Mouse (Mus musculus) right cerebral cortex, postnatal 4 days (tissue): ENCODE results near the gene Neurl2.
"Not testable (repeated sequence)": the region's sequence is repeated elsewhere in the genome, so short reads cannot be mapped to it uniquely, and the experiment has no call there.

ENCODE experiments used
- DNase-seq: peaks from one replicate; pipeline ENCODE4 v3.0.0-alpha.2; 2022

The Neurl2 gene

DNA sequence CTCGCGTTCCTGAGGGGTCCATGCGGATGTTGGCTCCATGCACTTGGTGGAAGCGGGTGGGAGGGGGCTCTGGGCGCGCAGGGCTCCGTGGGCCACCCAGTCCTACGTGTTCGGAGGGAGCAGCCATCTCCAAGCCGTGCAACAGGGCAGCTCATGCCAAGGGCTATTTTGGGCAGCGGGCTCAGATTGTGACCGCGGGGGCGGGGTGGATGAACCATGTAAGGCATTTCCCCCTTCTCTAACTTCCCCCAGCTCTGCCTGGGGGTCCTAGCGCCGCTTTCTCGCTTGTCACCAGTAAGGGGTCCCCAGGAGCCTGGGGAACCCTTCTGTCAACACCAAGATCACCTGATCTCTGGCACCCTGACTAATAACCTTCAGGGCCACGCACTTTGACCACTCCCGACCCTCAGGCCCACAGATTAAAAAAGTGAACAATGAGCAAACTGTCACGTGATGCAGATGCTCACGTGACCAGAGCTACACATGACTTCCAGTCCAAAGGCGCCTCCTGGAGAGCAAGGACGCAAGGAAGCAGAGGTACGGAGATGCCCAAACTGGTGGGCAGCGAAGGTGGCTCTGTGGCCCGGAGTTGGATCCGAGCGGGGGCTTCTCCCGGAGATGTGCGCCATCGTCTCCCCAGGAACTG, at the start of gene Neurl2:
TSS of gene Neurl2 (minus strand) at position 143 of the 646 bp plus-strand sequence.
- DNase-seq: peak; percentile 90

DNA sequence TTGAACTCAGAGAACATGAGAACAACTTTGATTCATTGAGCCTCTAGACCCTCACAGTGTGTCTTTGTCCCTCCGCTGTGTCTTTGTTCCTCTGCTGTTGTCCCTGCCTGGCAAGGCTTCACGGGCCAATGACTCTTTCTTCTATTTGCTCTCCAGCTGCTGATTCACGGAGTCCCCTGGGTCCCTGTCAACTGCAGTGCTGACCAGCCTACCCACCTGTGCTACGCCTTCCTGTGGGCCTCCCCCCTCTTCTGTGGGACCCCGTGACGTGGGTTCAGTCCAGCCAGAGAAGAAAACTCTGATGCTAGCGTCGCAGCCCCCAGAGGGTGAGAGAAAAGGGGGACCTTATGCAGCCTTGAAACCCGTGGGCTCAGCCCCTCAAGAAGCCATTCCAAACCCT, 49.4 kb upstream of the Neurl2 start:
- DNase-seq: no peak

DNA sequence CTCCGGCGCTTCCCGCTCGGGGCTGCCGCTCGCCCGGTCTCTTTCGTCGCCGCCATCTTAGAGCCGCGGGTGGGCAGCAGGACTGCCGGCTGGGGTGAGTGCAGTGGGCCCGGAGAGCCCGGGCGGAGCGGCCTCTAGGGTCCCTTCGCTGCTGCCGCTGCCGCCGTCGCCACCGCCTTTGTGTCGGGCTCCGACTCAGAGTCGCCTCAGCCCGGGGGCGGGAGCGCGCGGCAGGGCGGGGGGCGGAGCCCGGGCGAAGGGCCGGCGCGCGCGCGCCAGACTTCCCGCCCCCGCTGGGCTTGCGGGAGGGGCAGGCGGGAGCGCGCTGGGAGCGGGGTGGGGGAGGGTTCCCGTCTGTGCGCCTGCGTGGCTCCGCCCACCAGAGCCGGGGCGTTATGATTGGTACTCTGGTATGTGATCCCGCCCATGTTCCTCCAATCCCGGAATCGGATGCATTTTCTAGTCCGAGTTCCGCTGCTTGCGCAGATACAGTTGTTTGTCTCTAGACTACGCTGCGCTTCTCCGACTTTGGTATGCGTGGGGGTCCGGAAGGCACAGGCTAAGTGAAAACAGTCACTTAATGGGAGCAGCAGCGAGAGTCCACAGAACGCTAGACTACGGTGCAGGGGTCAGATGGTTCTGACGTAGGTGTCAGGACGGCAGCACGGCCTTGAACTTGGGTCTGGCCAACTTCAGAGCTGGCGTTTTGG, 46.5 kb upstream of the Neurl2 start:
- DNase-seq: peak; percentile 97

DNA sequence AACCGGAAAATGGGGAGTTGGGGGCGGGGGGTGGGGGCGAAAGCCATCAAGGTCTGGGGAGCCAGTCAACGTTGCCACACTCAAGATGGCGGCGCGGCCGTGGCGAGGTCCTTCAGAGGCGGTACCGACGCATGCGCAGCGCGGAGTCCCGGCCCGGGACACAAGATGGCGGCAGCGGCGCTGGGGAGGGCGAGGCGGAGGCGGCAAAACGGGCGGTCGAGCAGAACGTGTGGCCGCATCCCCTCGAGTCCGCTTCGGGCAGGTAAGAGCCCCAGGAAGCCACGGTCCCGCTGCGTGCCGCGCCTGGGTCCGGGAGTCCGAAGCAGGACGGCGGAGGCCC, 45.9 kb upstream of the Neurl2 start, which contains the start of gene Pcif1:
TSS of gene Pcif1 (plus strand) at position 77 of the 340 bp plus-strand sequence.
- DNase-seq: peak; percentile 95

DNA sequence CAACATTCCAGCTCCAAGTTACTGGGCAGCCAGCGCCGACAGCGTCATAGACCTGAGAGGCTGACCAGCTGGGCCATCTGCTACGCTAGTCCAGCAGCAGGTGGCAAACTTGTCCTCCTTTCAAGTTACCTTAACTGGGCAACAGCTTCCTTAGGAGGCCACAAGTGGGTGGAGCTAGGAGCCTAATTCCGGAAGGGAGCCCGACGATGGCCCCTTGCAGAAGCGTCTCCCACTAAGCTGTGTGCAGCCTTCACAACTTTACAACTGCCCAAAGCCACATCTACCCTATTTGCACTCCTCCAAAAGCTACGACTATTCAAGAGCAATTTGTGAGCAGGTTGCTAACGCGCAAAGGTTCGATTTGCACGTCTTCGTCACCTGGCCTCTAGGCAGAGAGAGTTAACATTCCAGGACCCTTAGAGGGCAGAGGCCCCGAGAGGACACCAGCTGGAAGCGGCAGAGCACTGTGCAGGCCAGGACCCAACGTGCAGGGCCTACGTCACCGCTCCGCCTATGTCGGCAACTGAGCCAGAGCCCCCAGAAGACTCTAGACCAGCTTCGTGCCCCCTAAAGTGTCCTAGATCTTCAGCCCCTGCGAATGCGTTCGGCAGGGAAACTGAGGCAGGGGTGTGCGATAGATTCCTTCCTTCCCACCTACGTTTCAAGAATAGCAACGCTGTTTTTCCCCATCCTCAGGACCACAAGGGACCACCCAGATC, 45.4 kb upstream of the Neurl2 start:
- DNase-seq: peak; percentile 42

DNA sequence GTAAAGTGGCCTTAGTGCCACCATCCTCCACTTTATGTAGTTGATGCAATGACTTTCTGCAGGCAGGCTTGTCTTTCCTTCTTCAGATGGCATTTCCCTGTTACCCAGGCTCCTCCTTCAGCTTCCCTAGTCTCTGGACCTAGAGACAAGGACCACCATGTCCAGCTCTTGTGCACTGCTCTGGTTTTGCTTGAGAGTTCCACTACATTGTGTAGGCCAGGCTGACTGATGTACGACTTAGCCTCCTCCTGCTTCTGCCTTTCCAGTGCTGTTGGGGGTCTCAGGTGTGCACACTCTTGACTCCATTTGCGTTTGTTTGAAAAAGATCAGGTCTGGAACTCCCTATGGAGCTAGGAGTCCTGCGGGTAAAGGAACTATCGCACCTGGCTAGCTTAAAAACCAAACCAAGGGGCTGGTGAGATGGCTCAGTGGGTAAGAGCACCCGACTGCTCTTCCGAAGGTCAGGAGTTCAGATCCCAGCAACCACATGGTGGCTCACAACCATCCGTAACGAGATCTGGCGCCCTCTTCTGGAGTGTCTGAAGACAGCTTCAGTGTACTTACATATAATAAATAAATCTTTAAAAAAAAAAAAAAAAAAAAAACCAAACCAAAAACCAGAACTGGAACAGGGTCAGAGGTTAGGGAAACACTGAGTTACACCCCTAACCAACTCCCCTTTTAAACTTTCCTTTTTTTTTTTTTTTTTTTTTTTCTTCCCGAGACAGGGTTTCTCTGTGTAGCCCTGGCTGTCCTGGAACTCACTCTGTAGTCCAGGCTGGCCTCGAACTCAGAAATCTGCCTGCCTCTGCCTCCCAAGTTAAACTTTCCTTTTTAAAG, 44.3 kb upstream of the Neurl2 start:
- not testable (repeated sequence) for DNase-seq

DNA sequence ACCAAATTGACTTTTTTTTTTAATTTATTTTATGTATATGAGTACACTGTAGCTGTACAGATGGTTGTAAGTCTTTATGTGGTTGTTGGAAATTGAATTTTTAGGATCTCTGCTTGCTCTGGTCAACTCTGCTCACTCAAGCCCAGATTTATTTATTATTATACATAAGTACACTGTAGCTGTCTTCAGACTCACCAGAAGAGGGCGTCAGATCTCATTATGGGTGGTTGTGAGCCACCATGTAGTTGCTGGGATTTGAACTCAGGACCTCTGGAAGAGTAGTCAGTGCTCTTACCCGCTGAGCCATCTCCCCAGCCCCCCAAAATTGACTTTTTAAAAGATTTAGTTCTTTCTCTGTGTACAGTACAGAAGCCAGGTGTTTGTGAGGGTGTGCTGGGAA, 42.4 kb upstream of the Neurl2 start:
- DNase-seq: not testable (repeated sequence)

DNA sequence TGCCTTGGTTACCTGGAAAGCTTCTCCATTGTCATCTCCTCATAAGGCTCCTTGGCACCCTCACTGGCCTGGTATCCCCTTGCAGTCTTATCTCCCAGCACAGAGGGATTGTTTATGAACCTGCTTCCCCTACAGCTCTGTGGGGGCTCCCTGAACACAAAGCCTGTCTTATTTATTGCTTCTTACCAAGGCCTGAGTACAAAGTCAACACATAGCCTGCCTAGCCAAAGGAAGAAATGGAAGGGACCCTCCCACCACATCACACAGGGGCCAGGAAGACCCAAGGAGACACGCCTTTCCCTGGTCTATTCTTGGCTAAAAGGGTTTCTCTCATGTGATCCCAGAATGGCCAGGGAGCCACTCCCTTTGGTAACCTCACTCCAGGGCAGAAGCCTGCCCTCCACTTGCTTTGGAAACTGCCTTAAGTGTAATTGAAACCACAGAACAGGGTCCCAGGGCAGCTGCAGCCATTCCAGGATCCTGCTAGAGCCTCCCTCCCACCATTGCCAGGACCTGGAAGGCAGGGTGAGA, 41.0 kb upstream of the Neurl2 start:
- DNase-seq: no peak

DNA sequence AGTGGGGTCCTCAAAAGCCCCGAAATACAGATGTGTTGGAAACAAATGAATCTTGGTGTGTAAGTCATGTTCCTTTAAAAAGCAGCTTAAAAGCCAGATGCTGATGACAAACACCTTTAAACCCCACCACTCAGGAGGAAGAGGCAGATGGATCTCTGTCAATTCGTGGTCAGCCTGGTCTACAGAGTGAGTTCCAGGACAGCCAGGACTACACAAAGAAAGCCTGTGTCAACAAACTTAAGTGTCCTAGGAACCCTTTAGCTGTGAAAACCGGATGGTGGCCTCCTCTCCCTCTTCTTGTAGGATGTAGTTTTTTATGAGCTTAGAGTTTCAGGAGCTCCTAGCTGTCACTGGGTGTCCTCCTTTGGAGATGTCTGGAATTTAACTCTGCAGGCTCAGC, 40.4 kb upstream of the Neurl2 start:
- DNase-seq: no peak

DNA sequence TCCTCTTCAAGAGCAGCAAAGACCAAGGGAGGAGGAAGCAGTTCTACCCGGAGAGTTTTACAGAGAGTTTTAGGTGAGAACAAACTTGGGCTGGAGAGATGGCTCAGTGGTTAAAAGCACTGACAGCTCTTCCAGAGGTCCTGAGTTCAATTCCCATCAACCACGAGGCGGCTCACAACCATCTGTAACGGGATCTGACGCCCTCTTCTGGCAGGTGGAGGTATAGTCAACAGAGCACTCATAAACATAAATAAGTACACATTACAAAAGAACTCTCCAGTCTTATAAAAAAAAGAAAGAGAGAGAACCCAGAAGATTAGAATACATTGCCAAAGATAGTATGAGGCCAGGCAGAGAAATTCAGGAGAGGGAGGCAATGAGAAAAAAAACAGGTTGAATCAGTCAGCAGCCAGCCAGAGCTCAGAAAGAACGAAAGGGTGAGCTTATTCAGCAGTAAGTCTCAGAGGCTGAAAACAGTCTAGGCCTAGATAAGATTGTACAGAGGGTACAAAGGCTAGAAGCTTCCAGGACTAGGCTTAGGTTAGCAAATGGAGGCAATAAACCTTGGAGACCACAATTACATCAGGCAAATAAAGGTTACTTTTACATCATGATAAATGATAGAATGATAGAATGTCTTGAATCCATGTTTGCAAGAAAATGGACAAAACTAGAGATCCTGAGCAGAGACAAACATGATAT, 38.5 kb upstream of the Neurl2 start:
- no peak for DNase-seq

DNA sequence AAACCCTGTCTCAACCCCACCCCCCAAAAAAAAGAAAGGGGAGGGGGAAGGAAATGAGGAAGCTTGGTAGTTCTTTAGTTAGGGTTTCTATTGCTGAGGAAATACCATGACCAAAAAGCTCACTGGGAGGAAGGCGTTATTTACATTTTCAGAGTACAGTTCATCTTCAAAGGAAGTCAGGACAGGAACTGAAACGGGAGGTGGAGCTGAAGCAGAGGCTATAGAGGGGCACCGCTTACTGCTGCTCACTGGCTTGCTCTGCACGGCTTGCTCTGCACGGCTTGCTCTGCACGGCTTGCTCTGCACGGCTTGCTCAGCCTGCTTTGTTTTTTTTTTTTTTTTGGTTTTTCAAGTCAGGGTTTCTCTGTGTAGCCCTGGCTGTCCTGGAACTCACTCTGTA, 35.2 kb upstream of the Neurl2 start:
- DNase-seq: no peak

DNA sequence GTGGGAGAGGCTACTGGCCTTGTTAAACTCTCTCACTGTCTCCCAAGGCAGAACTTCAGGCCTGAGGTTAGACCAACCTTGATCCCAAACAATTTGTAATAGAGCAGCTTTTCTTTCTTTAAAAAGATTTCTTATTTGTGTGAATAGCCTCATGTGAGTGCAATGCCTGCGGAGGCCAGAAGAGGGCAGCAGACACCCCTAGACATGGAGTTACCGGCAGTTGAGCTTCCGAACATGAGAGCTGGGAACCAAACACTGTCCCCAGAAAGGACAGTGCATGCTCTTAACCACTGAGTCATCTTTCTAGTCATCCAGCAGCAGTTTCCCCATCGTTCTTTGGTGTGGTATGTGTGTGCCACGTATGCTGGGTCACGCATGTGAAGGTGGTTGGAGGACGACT, 34.3 kb upstream of the Neurl2 start:
- DNase-seq: no peak

DNA sequence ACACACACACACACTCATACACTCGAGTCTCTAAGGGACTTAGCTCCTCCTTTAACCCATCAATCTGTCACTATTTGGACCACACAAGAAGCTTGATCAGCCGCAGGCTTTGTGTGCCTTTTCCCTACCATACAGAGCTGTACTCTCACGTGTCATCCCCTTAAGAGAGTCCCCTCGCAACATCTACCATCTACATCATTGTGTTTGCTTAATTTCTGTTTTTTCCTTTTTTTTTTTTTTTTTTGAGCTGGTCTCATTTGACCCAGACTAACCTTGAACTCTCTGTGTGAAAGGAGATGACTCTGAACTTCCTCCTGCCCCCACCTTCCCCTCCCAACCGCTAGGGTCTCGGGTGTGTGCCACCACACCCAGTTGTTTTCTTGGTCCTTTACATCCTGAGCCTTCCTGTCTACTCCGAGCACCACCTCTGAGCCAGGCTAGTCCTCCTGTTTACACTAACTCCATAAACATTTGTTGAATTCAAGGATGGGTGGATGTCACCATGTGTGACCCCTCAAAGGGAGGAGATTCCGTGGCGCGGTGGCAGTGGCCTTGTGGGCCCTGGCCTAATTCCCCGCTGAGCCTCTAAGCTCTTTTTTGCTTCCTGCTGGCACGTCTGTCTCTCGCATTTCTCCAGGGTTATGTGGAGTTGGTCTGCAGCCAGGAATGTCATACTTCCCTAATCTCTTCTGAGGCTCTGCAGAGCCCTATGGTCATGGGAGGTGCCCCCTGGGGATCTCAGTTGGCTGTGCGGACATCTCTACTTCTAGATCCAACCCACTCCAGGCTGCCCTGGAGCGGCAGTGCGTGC, 33.7 kb upstream of the Neurl2 start:
- DNase-seq: no peak

DNA sequence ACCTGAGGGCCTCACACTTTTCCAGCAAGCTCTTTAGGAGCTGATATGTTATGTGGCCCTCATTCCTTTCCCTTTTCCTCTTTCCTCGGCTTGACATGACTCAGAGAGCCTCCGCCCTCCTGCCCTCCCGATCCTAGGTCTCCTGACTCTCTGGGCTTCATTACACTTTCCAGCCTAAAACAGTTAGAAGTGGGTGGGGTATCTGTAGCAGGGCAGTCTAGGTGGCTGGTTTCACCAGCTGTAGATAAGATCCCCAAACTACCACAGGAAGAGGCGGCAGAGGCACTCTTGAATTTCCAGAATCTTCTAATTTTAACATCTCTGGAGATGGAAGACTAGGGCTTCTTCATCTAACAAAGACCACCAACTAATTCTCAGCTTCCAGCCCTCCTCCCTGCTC, 31.3 kb upstream of the Neurl2 start:
- no peak for DNase-seq

DNA sequence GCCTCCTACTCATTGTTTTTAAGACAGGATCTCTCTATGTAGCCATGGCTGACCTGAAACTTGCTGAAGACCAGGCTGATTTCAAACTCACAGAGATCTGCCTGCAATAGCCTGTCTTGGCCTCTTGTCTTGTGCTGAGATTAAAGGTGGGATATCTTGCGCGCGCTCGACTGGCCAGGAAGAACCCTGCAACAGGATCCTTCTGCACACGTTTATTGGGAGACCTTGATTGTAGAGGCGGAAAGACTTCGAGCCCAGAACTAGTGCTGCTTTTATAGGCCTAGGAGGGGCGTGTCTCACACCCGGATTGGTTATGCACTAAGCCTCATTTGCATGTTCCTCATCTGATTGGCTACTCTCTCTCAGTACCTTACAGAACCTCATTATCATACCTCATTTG, 30.2 kb upstream of the Neurl2 start:
- not testable (repeated sequence) for DNase-seq

DNA sequence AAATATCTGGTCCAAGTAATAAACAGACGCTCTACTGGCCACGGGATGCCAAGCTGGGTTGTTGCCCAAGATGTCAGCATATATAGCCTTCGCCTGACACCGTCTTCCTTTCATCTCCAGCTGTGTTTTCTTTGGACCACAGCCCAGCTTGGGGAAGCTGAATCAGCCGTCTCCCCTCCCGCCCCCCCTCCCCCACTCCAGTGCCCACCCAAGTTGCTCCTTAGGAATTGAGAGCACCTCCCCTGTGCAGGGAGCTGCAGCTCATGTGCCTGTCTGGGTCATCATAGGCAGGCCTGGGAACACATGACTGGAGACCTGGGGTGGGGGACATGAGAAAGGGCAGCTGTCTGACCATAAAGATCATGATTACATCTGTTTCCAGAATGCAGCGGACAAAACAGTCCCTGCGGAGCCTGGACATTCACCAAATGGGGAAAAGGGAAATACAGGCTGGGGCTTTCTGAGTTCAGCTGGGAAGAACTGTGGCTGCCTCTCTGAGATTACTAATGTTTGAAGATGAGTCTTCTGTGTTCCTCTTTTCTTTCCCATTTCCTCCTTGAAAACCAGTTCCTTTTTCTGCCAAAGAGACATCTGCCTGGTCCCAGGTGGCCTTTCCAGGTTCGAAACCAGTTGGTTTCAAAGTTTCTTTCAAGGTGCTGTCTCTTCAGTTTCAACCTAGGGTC, 29.1 kb upstream of the Neurl2 start:
- peak; percentile 51 for DNase-seq

DNA sequence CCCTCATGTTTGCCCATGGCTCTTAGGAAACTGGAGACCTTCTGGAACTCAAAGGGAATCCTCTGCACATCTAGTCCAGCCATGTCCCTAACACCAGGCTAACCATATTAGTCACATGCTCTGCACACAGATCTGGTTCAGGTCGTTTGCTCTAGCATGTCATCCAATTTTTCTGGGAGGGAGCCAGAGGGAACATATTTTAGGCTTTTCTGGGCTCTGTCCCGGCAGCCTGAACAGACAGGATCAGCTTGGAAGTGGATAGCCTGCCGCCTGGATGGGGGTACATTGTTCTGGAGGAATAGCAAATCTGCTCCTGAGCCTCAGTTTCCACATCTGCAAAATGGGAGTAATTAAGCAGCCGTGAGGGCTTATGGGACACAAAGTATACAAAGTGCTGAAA, 27.8 kb upstream of the Neurl2 start:
- DNase-seq: no peak

DNA sequence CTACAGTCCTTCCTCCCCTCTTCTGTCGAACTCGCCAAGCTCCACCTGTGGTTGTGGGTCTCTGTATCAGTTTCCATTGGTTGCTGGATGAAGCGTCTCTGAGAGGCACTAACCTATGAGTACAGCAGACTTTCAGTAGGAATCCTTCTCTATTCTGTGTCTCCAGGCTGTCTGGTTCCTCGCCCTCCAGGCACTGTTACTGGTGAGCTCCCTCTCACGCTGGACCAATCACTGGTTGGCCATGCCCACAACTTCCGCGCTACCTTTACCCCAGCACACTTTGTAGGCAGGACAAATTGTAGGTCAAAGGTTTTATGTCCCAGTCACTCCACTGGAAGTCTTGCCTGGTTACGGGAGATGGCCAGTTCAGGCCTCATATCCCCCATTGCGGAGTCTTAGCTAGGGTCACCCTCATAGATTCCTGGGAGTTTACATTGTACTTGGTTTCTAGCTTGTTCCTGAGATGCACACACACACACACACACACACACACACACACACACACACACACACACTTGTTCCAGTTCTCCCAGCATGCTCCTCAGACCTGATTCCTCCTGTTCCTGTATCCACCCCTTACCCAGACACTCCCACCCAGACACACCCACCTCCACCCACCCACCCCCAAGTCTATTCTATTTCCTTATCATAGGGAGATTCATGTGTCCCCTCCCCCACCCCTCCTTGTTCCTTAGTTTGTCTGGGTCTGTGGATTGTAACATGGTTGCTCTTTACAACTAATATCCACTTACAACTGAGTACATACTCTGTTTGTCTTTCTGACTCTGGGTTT, 26.6 kb upstream of the Neurl2 start:
- DNase-seq: no peak

DNA sequence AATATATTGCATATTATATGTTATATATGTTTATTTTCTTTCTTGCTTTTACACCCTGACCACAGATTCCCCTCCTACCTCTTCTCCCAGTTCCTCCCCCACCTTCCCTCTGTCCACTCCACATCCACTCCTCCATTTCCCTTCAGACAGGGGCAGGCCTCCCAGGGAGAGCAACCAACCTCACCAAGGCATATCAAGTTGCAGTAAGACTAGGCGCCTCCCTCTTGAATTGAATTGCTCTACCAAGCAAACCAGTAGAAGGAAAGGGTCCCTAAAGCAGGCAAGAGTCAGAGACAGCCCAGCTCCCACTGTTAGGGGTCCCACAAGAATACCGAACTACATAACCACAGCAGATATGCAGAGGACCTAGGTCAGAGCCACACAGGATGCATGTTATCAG, 25.9 kb upstream of the Neurl2 start:
- no peak for DNase-seq
